Mouse (Mus musculus) gonadal fat pad, adult 2 months (tissue): ENCODE results near the gene Rhbdf1. TPM values are rescaled to one million over a fixed set of nuclear protein-coding genes. Genes with fewer than 3 reads are reported as not detected.

Experiments used
- DNase-seq: peaks from one replicate; pipeline ENCODE4 v3.0.0-alpha.2; 2012; ENCODE audit warnings: low read depth
- polyA plus RNA-seq: library from polyadenylated mRNA; depleted of rRNA; stranded (reverse); fragments of >200 nt; gene quantifications from 2 replicates; pipeline ENCODE4 v1.2.3, GENCODE M21; 2012

The Rhbdf1 gene
- polyA plus RNA-seq, 1 experiment: 128 TPM

DNA sequence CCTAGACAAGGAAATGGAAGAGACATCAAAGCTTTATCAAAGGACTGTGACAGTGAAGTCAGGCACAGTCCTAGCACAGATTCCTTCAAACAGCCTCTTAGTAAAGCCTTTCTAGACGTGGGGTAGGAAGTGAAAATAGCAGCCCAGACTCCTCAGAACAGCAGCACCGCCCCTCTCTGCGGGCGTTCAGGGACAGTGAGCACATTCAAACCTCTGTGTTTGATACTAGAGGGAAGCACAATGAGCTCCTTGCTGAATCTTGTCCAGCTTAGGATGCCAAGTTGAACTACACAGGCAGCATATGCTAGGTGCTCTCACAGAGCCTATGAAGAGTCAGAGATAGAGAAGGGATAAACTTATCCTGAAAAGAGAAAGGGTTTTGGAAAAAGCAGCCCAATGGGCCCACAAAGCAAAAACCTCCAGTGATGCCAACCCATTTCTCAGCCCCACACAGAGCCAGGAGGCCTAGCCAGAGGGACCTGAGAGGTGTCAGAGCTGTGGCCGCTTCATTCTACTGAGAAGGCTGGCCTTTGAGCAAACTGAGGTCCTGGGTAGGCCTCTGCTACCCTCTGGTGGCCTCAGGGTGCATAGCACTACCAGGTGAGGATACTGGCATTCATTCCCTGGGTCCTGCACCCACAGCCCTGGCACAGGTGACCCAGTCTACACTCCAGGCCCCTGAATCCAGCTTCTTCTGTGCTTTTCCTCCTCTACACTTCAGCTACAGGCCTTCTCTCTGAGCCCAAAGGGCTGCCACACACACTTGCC, 16.2 kb upstream of the Rhbdf1 start:
- DNase-seq: no peak

GRCm38 (mm10) chr11:32237411-32237795, 15.3 kb upstream of the Rhbdf1 start:
- DNase-seq: no peak

- no peak for DNase-seq
Observed at GRCm38 (mm10) chr11:32236712-32237410, 14.8 kb upstream of the Rhbdf1 start.

DNA sequence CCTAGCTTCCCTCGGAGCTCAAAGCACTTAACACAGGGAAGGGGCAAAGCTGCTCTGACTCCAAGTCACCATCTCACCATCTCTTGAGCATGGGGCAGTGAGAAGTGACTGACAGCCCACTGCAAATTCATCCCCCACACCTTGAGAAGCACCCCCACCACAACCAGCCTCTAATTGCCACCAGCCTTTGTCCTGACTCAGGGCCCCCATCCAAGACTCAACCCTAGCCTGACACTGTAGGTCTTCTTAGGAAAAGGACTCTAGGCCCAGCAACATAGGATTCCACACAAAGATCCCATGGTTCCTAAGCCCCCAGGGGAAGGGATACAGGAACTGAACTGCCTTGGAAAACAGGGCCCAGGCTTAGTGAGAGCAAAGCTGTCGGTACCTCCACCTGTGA, 14.0 kb upstream of the Rhbdf1 start:
- DNase-seq: no peak

GRCm38 (mm10) chr11:32235646-32236045, 13.5 kb upstream of the Rhbdf1 start:
- no peak for DNase-seq

GRCm38 (mm10) chr11:32234816-32235485, 12.9 kb upstream of the Rhbdf1 start:
- DNase-seq: no peak

GRCm38 (mm10) chr11:32233895-32234294, 11.8 kb upstream of the Rhbdf1 start:
- no peak for DNase-seq

DNA sequence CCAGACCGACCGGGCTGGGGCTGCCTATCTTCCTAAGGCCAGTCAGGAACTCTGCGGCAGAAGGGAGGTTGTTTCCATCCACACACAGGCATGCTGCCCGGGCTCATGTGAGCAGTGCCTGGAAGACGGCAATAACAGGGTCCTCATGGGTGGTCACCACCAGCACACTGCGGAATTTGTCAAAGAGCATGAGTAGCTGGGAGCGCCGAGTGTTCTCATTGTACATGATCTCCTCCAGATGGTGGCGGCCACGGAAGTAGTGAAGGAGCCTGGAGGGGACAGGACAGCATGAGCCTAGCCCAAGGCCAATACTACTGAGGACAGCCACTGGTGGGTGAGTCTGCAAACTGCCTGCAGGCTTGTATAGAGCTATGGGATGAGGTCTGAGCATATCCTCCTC, 10.7 kb upstream of the Rhbdf1 start:
- DNase-seq: no peak

- no peak for DNase-seq
Observed at GRCm38 (mm10) chr11:32231125-32231524, 9.0 kb upstream of the Rhbdf1 start.

DNA sequence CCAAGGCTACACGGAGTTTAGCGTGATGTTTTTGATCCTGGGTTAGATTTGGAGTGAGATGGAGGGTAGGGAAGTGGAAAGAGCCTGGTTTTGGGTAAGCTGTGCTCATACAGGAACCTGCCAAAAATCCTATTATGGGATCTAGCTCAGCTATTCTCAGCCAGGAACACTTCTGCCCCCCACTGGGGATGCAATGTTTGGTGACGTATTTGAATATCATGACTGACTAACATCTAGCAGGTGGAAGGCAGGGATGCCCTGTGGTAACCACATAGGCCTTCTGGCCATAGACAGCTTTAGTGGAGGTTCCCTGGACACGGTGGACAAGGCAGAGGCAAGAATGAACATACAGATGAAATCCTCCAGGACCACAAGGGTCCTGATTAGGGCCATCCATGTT, 8.1 kb upstream of the Rhbdf1 start:
- no peak for DNase-seq

DNA sequence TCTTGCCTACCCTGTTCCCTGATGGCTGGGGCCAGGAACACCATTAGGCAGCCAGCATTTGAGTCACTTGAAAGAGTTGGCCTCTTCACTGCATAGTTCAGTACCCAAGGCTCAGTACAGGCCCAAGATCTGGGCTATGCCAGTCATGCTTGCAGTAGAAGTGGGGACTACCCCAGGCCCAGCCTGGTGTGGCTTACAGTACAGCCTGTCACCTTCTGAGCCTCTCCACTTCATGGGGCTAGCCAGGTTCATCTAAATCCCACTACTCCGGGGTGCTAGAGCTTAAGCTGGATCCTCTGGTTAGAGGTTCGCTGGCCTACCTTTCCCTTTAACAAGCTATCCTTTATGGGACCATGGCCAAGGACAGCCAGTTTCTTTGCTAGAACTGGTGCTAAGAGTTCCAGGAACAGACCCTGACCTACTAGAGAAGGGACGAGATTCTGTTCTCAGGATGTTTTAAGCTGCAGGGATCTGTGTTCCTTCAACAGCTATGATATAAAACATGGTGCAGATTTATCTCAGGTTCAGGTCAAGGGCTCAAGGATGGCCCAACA, 6.3 kb upstream of the Rhbdf1 start:
- no peak for DNase-seq

- no peak for DNase-seq
Observed at GRCm38 (mm10) chr11:32227555-32227954, 5.5 kb upstream of the Rhbdf1 start.

DNA sequence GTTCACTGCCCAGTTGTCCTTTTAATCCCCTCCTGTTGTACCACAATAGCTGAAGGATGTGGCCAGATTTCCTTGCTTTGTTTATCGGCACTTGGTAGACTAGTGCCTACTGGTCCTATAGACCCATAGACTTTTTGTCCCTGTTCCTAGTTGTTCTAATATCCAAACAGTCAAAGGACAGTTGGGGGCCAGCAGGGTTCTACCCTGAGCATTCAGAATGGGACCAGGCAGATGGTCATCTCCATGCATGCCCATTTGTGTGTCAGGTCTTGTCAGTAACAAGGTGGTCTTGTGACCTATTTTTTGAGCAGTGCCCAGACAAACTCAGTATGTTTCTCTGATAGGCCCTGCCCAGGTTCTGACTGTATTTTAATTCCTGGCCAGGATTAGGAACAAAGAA, 4.9 kb upstream of the Rhbdf1 start:
- DNase-seq: no peak

DNA sequence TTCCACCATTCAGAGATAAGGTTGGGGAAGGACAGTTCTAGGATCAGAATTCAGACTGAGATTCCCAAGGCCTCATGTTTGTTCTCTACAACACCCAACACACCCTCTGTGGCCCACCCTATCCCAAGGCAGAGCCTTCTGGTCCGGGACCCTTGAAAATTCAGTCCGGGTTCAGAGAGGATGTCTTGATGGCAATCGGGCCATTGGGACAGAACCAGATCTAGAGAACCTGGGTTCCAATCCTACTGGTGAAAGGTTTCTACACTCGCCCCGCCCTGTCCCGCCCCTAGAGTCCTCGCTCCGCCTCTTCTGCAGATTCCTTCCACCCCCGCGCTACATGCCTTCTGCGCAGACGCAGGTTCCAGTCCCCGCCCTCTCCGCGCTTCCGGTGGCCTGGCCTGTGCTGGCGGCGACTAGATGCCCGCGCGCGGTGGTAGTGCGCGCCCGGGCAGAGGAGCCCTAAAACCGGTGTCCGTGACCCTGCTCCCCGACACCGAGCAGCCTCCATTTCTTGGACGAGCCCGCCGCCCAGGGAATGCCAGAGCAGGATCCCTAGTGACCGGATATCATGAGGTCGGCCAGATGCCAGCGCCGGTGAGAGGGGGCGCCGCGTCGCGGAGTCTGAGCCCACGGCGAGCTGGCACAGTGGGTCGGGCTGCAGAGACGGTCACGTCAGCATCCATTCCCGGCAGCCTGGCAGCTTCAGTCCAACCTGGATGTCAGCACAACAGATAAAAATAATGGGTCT, 4.2 kb upstream of the Rhbdf1 start, which contains the start of gene Mpg:
TSS of gene Mpg (plus strand) at position 382 of the 748 bp plus-strand sequence.
- no peak for DNase-seq

DNA sequence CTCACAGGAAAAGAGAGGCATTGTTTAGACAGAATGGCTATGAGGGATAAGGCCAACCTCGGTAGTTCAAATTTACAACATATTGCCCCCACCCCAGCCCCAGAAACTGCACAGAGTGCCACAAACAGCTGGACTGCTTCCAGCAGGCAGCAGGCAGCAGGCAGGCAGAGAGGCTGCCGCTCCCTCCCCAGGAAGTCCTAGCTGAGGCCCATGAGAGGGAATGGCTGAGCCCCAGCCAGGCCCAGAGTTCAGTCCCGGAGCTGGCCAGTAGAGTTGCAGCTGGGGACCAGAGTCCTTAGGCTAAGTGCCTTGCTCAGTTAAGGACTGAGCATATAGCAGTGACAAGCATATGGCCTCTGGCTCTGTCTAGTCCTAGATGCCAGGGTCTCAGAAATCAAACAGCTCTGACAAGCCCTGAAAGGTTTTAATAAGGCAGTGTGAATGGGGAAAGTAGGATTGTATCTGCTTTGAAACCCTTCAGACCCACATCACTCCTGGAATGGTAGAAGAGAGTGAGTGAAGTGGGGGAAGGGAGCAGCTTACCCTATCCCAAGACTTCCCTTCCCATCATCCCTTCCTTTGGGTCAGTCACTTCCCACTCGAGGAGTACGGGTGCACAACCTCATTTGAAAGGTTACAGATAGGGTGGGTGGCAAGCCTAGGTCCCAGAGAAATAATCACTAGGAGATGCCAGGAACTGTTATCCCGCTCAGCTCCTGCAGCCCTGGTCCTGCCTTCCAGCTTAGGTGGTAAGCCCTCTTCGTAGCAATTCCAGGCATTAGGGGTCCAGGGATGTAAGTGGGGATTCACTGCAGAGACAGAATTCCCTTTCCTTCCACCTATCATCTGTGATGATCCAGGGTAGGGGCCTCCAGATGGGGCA, 3.4 kb upstream of the Rhbdf1 start:
- no peak for DNase-seq

- DNase-seq: no peak
Observed at GRCm38 (mm10) chr11:32224468-32225139, 2.5 kb upstream of the Rhbdf1 start.

- DNase-seq: no peak
Observed at GRCm38 (mm10) chr11:32223297-32223967, 1.3 kb upstream of the Rhbdf1 start.

GRCm38 (mm10) chr11:32222570-32223194, 582 bp upstream of the Rhbdf1 start:
- no peak for DNase-seq
